Mouse (Mus musculus) lung, embryonic 14.5 days (tissue): ENCODE data around the gene Ulk4. TPM values are rescaled to one million over a fixed set of nuclear protein-coding genes. Genes with fewer than 3 reads are reported as not detected.

Source experiments
- ATAC-seq: fragments of 200-750 bp; cut with Nextera tagmentation; 2 replicates; pipeline ENCODE4 v1.8.0; 2017; ENCODE audit warnings: mild to moderate bottlenecking, moderate TSS enrichment, moderate library complexity; ENCODE audit not compliant: insufficient read depth
- DNase-seq: peaks from one replicate; pipeline ENCODE4 v3.0.0-alpha.2; 2015
- H3K27ac ChIP-seq: fragments of 300-500 bp; sonication (generic); 2 replicates; pipeline ENCODE4 v1.5.1; 2014; ENCODE audit warnings: low read depth, mild to moderate bottlenecking, moderate library complexity
- H3K27me3 ChIP-seq: fragments of 300-500 bp; sonication (generic); 2 replicates; pipeline ENCODE4 v1.6.1; 2014; ENCODE audit warnings: low read length, control low read depth; ENCODE audit not compliant: insufficient read depth
- H3K36me3 ChIP-seq: fragments of 300-500 bp; sonication (generic); 2 replicates; pipeline ENCODE4 v1.6.1; 2014; ENCODE audit warnings: control low read depth; ENCODE audit not compliant: insufficient read depth
- H3K4me1 ChIP-seq: fragments of 300-500 bp; sonication (generic); 2 replicates; pipeline ENCODE4 v1.6.1; 2014; ENCODE audit warnings: antibody characterized with exemption, control low read depth; ENCODE audit not compliant: insufficient read depth
- H3K4me2 ChIP-seq: fragments of 300-500 bp; sonication (generic); 2 replicates; pipeline ENCODE4 v1.6.1; 2014; ENCODE audit warnings: mild to moderate bottlenecking
- H3K4me3 ChIP-seq: fragments of 300-500 bp; sonication (generic); 2 replicates; pipeline ENCODE4 v1.5.1; 2014; ENCODE audit warnings: low read depth, low read length
- H3K9ac ChIP-seq: fragments of 300-500 bp; sonication (generic); 2 replicates; pipeline ENCODE4 v1.6.1; 2014
- H3K9me3 ChIP-seq: fragments of 300-500 bp; sonication (generic); 2 replicates; pipeline ENCODE4 v1.6.1; 2016; ENCODE audit warnings: low read depth, low read length, control low read depth
- CTCF ChIP-seq: IDR thresholded peaks from 2 replicates; pipeline ENCODE4 v1.5.1; 2016; ENCODE audit warnings: antibody characterized with exemption, low read depth
- WGBS: fragments of 180-500 bp; shearing (Covaris S2); extraction: QIAGEN DNeasy Blood & Tissue Kit; methylation state at CpG from one replicate; pipeline ENCODE4 v1.1.7; 2014; 5-methylcytosine and 5-hydroxymethylcytosine counted together
- polyA plus RNA-seq: library from polyadenylated mRNA; unstranded; fragments of >200 nt; fragmentation: Nextera tagmentation; extraction: Ambion mirVana; gene quantifications from 2 replicates; pipeline ENCODE4 v1.2.1, GENCODE M21; 2014

Gene Ulk4
- polyA plus RNA-seq, 1 experiment from 2014 or later, result 125 TPM

DNA sequence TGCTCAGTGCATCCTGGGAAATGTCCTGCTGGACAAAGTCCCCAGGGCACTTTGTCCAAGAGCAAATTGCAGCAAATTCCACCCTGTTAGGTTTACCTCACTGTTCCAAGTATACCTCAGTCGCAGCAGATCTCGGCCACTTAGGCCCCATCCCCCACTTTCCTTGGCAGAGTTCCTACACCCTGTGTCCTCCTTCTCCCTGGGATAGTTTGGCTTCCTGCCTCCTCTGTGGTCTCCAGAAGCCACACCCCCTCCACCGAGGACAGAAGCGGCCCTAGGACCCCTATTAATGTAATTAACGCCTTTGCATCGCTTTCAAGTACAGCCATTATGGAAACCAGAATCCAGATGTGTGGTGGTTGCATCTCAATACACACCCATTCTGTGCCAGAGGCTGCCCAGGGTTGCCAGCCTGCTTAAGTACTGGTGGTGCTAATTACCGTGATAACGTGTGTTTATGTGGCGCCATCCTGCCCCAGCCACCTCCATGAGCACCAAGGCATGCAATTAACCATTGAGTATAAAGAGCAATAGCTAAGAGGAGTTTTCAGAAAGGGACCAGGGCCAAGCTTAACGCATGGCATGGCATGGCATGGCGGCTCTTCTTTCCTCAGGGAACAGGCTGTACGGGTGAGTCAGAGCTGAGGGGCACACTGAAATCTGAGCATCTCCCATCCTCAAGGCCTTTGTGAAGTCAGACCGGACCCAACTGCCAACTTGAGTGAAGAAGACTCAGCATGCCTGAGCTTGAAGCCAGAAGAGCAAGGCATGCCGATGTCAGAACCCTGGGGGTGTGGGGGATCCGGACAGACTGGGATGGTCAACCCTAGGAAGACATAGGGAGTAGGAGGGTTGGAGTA, 275.1 kb downstream of the Ulk4 start:
- 59% methylated on average over 15 of the region's 15 CpGs for WGBS
- TF ChIP-seq CTCF, result no peak
- H3K36me3 ChIP-seq, result no peaks in the 10 kb centered on the region
- no peaks in the 10 kb centered on the region for H3K27me3 ChIP-seq
- DNase-seq (peak; percentile 83), ATAC-seq (peak; percentile 66)
- no peak overlapping the region for H3K4me2 ChIP-seq
- H3K27ac ChIP-seq, result peak overlapping the region; percentile 76; the same call in 1 of the 2 replicates
- H3K4me1 ChIP-seq, result peaks cover 16% of the 10 kb centered on the region
- H3K4me3 ChIP-seq, result no peak overlapping the region
- H3K9ac ChIP-seq, result no peak overlapping the region
- H3K9me3 ChIP-seq, result no peaks in the 10 kb centered on the region

DNA sequence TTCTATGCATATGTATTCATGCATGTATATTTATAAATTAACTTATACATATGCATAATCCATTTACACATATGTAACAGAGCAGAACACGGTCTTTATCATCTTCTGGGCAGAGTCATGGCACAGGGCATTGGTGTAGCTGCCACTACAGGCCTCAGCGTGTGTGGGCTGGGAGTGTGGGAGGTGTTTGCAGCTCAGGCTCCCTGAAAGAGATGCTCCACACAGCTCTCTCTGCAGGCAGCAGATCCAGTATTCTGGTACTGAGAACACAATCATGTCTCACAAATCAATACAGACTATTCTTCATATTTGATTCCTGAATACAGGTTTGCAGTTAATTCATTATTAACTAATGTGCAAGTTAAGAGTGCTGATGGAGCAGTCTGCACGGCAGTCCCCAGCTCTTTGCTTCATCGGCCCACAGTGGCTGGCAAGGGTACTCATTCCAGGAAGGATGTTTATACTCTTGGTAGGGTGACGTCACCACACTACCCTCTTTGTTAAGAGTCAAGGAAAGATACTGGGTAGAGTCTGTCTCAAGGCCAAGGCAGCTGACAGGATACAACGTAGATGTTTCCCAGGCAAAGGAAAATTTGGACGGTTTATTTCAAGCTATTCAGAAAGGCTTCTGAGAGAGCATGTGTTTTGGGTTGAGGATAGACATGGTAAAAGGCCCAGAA, 276.2 kb downstream of the Ulk4 start:
- Histone ChIP-seq H3K4me3 (no peak overlapping the region), H3K27ac (peak overlapping the region; percentile 76), H3K9me3 (no peaks in the 10 kb centered on the region), H3K36me3 (no peaks in the 10 kb centered on the region), H3K27me3 (no peaks in the 10 kb centered on the region), H3K4me1 (peaks cover 16% of the 10 kb centered on the region), H3K4me2 (no peak overlapping the region), H3K9ac (no peak overlapping the region)
- no peak for TF ChIP-seq CTCF
- WGBS, result 40% methylated on average over 7 of the region's 7 CpGs
- peak; percentile 81 for DNase-seq
- peak; percentile 83 for ATAC-seq

DNA sequence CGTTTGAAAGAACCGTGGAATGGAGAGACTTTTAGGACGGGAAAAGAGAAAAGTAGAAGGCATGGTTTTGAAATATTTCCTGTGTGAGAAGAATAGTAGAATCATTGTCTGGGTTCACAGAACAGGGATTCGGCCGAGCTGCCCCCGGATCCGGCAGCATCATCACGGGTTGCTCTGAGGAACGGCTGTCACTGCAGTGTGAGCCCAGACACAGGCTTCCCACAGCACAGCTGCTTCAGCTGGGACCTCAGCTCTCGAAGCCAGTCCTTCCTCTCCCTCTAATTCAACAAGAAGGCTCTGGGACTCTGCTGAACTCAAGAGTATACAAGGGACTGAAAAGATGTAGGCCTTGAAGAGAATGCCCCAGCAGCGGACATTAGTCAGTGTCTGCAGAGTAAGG, 278.3 kb downstream of the Ulk4 start:
- ATAC-seq, result no peak
- Histone ChIP-seq H3K4me3 (no peak overlapping the region), H3K9me3 (no peaks in the 10 kb centered on the region), H3K9ac (no peak overlapping the region), H3K27ac (no peak overlapping the region), H3K36me3 (no peaks in the 10 kb centered on the region), H3K27me3 (no peaks in the 10 kb centered on the region), H3K4me2 (no peak overlapping the region), H3K4me1 (peaks cover 16% of the 10 kb centered on the region)
- no peak for TF ChIP-seq CTCF
- DNase-seq, result no peak
- 64% methylated on average over 11 of the region's 11 CpGs for WGBS

DNA sequence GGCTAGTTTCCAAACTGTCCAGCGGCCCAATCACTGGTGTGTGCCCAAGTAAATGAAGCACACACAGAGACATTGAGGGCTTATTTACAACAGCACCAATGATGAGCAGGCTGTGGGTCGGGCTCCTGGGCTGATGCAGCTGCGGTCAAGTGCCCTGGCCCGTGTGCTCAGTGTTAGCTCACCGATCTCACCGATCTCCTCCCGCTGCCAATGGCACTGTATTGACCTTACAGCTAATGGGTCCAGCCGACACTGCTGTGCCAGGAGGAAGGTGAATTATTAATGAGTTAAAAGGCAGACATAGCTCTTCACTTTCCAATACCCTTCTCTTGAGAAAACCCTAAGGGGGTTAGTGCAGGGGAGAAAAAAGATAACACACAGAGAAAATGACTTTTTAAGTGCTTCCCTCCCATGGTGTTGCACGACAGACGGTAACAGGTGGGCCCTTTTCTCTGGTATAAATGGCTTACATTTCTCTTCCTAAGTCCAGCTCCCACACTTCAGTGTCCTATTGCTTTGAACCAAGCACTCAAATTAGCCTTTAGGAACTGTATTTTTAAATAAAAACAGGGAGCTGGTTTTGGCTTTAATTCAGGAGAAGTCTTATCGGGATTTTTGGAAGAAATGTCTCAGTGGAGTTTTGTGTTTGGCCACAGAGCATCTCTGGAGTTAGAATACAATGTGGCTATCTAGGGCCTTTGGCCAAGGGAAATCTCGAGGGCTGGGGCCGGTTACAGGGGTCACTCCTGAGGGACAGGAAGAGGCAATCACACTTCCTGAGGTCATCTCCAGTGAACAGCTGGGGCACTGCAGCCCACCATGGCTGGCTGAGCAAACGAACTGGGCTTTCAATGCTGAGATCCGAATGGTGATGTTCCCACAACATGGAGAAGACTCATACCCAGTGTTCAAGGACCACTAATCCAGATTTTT, 282.5 kb downstream of the Ulk4 start:
- no peak for TF ChIP-seq CTCF

DNA sequence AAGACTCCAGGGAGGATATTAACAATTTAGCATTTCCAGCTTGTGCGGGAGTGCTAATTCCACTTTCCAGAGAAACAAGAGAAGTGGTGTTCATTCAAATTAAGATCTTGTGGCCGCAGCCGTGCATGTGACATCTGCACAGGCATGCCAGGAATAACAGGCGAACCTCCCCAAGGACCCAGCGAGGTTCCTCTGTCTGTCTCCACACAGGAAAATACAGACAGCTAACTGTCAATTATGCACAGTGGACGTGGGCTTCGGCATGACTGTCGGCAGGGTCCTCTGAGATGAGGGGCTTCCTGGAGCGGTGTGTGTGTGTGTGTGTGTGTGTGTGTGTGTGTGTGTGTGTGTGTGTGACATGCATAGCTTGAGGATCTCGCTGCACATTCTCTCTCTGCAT, 284.0 kb downstream of the Ulk4 start:
- Histone ChIP-seq H3K4me3 (no peak overlapping the region), H3K4me2 (no peak overlapping the region), H3K36me3 (no peaks in the 10 kb centered on the region), H3K9me3 (no peaks in the 10 kb centered on the region), H3K27me3 (no peaks in the 10 kb centered on the region), H3K27ac (no peak overlapping the region), H3K9ac (no peak overlapping the region), H3K4me1 (peaks cover 7% of the 10 kb centered on the region)
- 73% methylated on average over 10 of the region's 10 CpGs for WGBS
- ATAC-seq, result no peak
- TF ChIP-seq CTCF, result no peak
- no peak for DNase-seq

More for the DNA sequence above, 282.5 kb downstream of the Ulk4 start:
- Histone ChIP-seq H3K27ac (no peak overlapping the region), H3K9ac (no peak overlapping the region), H3K36me3 (no peaks in the 10 kb centered on the region), H3K4me1 (no peaks in the 10 kb centered on the region; the same call in 1 of the 2 replicates), H3K9me3 (no peaks in the 10 kb centered on the region), H3K4me2 (no peak overlapping the region), H3K4me3 (no peak overlapping the region), H3K27me3 (no peaks in the 10 kb centered on the region)
- 40% methylated on average over 15 of the region's 15 CpGs for WGBS
- ATAC-seq (no peak), DNase-seq (no peak)

DNA sequence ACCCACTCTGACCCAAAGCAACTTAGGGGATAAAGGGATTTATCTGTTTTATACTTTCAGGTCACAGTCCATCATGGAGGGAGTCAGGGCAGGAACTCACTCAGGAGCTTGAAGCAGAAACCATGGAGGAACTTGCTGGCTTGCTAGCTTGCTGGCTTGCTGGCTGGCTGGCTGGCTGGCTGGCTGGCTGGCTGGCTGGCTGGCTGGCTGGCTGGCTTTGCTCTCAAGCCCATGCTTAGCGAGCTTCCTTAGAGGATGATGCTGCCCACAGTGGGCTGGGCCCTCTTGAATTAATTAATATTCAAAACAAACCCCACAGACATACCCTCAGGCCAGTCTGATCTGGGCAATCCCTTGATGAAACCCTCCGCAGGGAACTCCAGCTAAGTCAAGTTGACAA, 285.2 kb downstream of the Ulk4 start:
- Histone ChIP-seq H3K36me3 (no peaks in the 10 kb centered on the region), H3K9me3 (no peaks in the 10 kb centered on the region), H3K4me1 (peaks cover 11% of the 10 kb centered on the region), H3K9ac (no peak overlapping the region), H3K4me2 (no peak overlapping the region), H3K27ac (no peak overlapping the region), H3K4me3 (no peak overlapping the region), H3K27me3 (no peaks in the 10 kb centered on the region)
- DNase-seq (no peak), ATAC-seq (no peak)
- TF ChIP-seq CTCF, result no peak
- WGBS, result 42% methylated on average over 2 of the region's 2 CpGs
